Mouse (Mus musculus) embryonic facial prominence, embryonic 15.5 days (tissue): Measurements from ENCODE around the gene Crebl2. TPM values are rescaled to one million over a fixed set of nuclear protein-coding genes. Genes with fewer than 3 reads are reported as not detected.

ENCODE experiments used
- ATAC-seq: fragments of 200-750 bp; cut with Nextera tagmentation; 2 replicates; pipeline ENCODE4 v1.8.0; 2017; ENCODE audit warnings: low read depth, moderate TSS enrichment; ENCODE audit not compliant: insufficient number of reproducible peaks, low FRiP score, low TSS enrichment
- H3K27ac ChIP-seq: fragments of 300-500 bp; sonication (generic); replicated peaks from 2 replicates; pipeline ENCODE4 v1.5.1; 2015; ENCODE audit warnings: mild to moderate bottlenecking, inconsistent platforms
- H3K27me3 ChIP-seq: fragments of 300-500 bp; sonication (generic); 2 replicates; pipeline ENCODE4 v1.6.1; 2015; ENCODE audit warnings: inconsistent platforms
- H3K36me3 ChIP-seq: fragments of 300-500 bp; sonication (generic); 2 replicates; pipeline ENCODE4 v1.6.1; 2015; ENCODE audit warnings: mild to moderate bottlenecking, inconsistent platforms
- H3K4me1 ChIP-seq: fragments of 300-500 bp; sonication (generic); 2 replicates; pipeline ENCODE4 v1.6.1; 2015; ENCODE audit warnings: inconsistent platforms
- H3K4me2 ChIP-seq: fragments of 300-500 bp; sonication (generic); replicated peaks from 2 replicates; pipeline ENCODE4 v1.6.1; 2015; ENCODE audit warnings: mild to moderate bottlenecking, inconsistent platforms
- H3K4me3 ChIP-seq: fragments of 300-500 bp; sonication (generic); replicated peaks from 2 replicates; pipeline ENCODE4 v1.5.1; 2015; ENCODE audit warnings: mild to moderate bottlenecking, inconsistent platforms
- H3K9ac ChIP-seq: fragments of 300-500 bp; sonication (generic); 2 replicates; pipeline ENCODE4 v1.6.1; 2015; ENCODE audit warnings: inconsistent platforms
- H3K9me3 ChIP-seq: fragments of 300-500 bp; sonication (generic); replicated peaks from 2 replicates; pipeline ENCODE4 v1.6.1; 2016; ENCODE audit warnings: inconsistent platforms
- WGBS: fragments of 180-500 bp; shearing (Covaris S2); methylation state at CpG from one replicate; pipeline ENCODE4 v1.1.7; 2015; 5-methylcytosine and 5-hydroxymethylcytosine counted together
- polyA plus RNA-seq: library from polyadenylated mRNA; unstranded; fragments of >200 nt; fragmentation: Nextera tagmentation; extraction: Ambion mirVana; gene quantifications from 2 replicates; pipeline ENCODE4 v1.2.1, GENCODE M21; 2015

Gene Crebl2
- polyA plus RNA-seq, 1 experiment from 2014 or later = 3.4 TPM

DNA sequence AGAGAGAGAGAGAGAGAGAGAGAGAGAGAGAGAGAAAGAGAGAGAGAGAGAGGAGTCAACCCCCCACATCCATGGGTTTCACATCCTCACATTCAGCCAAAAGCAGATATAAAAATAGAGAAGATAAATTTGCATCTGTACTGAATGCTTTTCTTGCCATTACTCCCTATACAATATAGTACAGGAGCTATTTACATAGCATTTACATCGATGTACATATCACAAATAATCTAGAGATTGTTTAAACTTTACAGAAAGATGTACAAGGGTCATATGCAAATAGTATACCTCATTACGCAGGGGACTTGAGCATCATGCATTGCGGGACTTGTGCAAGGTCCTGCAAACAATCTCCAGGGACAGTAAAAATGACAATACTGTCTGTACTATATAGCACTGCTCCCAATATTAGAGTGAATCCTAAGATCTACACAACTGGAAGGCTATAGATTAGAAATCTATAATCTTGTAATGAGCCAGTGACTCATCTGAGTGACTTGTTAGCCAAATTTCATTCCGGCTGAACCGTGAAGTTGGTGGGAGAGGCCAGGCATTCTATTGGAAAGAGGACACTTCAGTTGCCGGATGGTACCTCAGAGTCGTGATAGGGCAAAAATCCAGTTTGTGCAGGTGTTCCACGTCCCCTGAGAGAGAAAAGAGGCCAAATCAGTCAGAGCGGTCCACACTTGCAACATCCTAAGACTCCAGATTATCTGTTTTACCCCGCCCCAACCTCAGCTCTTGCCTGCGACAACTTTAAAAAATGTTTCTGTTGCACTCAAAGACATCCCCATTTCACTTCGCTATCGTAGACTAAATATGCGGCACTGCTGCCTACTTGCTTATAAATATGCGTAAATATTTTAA is 66.8 kb downstream of the Crebl2 start:
- Histone ChIP-seq H3K27ac (peak overlapping the region; percentile 100), H3K9ac (peak overlapping the region; percentile 85), H3K4me2 (peak overlapping the region; percentile 71), H3K36me3 (no peaks in the 10 kb centered on the region), H3K27me3 (no peaks in the 10 kb centered on the region), H3K4me1 (peaks cover 8% of the 10 kb centered on the region), H3K4me3 (peak overlapping the region; percentile 69), H3K9me3 (no peaks in the 10 kb centered on the region)
- WGBS = 46% methylated on average over 15 of the region's 15 CpGs
- ATAC-seq = no peak

DNA sequence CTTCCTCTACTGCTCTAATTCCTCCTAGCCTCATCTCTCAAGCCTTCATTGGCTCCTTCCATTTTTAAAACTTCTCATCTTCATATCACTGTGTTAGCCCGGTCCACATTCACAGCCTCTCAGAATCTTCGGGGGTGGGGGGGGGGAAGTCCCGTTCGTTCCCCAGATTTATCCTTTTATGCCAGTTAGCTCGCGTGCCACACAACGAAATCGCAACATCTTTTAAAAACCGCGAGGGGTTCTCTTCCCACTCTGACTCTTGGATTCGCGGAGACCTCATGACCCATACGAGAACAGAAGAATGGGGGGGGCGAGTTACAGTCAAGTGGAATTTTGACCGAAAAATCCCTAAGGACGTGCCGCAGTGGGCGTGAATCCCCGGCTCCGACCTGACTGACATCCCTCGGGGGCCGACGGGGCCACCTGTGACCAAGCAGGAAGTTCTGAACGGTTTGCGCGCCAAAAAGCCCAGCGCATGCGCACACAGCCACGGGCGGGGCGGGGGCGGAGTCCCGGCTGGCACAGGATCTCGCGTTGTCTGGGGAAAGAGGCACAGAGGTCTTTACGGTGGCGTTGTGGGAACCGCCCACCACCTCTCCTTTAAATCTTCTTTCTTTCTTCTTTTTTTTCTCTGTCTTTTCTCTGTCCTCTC is 67.6 kb downstream of the Crebl2 start:
- Histone ChIP-seq H3K27me3 (no peaks in the 10 kb centered on the region), H3K9ac (peak overlapping the region; percentile 85), H3K36me3 (no peaks in the 10 kb centered on the region), H3K9me3 (no peaks in the 10 kb centered on the region), H3K4me2 (peak overlapping the region; percentile 71), H3K4me3 (peak overlapping the region; percentile 69), H3K27ac (peak overlapping the region; percentile 100), H3K4me1 (peaks cover 8% of the 10 kb centered on the region)
- under 1% methylated on average over 38 of the region's 38 CpGs for WGBS
- peak; percentile 94 for ATAC-seq

- peak; percentile 95 for ATAC-seq
- Histone ChIP-seq H3K27me3 (no peaks in the 10 kb centered on the region), H3K9ac (peak within 1 kb of the TSS; percentile 85), H3K36me3 (no peaks in the 10 kb centered on the region), H3K4me2 (peak within 1 kb of the TSS; percentile 71), H3K4me1 (peaks cover 8% of the 10 kb centered on the region), H3K9me3 (no peaks in the 10 kb centered on the region), H3K27ac (peak within 1 kb of the TSS; percentile 100), H3K4me3 (peak within 1 kb of the TSS; percentile 69)
- WGBS = under 1% methylated on average over 51 of the region's 51 CpGs
These were observed 68.4 kb downstream of the Crebl2 start, which contains the start of gene Gpr19 for GRCm38 (mm10) chr6:134898095-134898965. Gene Gpr19 (minus strand): TSS chr6:134898578.

DNA sequence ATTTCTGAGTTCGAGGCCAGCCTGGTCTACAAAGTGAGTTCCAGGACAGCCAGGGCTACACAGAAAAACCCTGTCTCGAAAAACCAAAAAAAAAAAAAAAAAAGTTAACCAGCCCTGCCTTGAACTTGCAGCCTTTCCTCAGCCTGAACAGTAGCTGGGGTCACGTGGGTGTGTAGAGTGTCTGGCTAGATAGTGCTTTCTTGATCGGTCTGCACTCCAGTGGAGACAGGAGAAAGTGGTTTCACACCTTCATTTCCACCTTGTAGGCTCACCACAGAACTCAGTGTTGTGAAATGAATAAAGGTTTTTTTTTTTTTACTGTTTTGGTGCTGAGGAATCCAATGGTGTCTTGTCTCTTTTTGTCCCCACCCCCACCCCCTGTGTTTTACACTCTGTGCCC is 73.4 kb downstream of the Crebl2 start:
- no peaks in the 10 kb centered on the region for H3K9me3 ChIP-seq
- no peak overlapping the region for H3K9ac ChIP-seq
- no peak overlapping the region for H3K4me3 ChIP-seq
- no peaks in the 10 kb centered on the region for H3K4me1 ChIP-seq
- no peaks in the 10 kb centered on the region for H3K27me3 ChIP-seq
- H3K36me3 ChIP-seq = no peaks in the 10 kb centered on the region
- ATAC-seq = no peak
- WGBS = 84% methylated on average over 4 of the region's 4 CpGs
- H3K4me2 ChIP-seq = no peak overlapping the region
- H3K27ac ChIP-seq = no peak overlapping the region

- H3K27ac ChIP-seq = no peak overlapping the region
- no peaks in the 10 kb centered on the region for H3K27me3 ChIP-seq
- no peak overlapping the region for H3K9ac ChIP-seq
- no peak overlapping the region for H3K4me3 ChIP-seq
- 86% methylated on average over 10 of the region's 10 CpGs for WGBS
- no peaks in the 10 kb centered on the region for H3K4me1 ChIP-seq
- H3K4me2 ChIP-seq = no peak overlapping the region
- no peaks in the 10 kb centered on the region for H3K36me3 ChIP-seq
- ATAC-seq = no peak
- no peaks in the 10 kb centered on the region for H3K9me3 ChIP-seq
These were observed 74.2 kb downstream of the Crebl2 start for GRCm38 (mm10) chr6:134903891-134904884.

DNA sequence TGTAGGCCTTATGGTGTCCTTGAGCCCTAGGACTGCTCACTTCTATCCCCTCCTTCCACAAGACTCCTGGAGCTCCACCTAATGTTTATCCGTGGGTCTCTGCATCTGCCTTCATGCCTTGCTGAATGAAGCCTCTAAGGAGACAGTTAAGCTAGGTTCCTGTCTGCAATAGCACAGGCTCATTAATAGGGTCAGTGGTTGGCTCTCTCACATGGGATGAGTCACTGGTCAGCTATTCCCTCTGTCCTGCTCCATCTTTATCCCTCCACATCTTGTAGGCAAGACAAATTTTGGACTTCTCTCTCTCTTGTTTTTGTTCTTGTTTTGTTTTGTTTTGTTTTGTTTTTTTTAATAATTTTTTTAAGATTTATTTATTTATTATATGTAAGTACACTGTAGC is 75.9 kb downstream of the Crebl2 start:
- Histone ChIP-seq H3K36me3 (no peaks in the 10 kb centered on the region), H3K9me3 (no peaks in the 10 kb centered on the region), H3K27me3 (no peaks in the 10 kb centered on the region), H3K4me3 (no peak overlapping the region), H3K9ac (no peak overlapping the region), H3K4me2 (no peak overlapping the region), H3K27ac (no peak overlapping the region), H3K4me1 (no peaks in the 10 kb centered on the region)
- no peak for ATAC-seq
- 90% methylated on average over 1 of the region's 1 CpGs for WGBS

Other genes with a start within 250 kb of the Crebl2 start
- gene Mansc1, start 197.7 kb upstream of the Crebl2 start, polyA plus RNA-seq = 2.7 and 3.5 TPM in 2 replicates
- gene Borcs5, start 190.6 kb upstream of the Crebl2 start, polyA plus RNA-seq = 21.0 and 21.8 TPM in 2 replicates
- gene Dusp16, start 37.5 kb upstream of the Crebl2 start, polyA plus RNA-seq = 19.6 and 20.3 TPM in 2 replicates
- 6.8 and 7.4 TPM in 2 replicates for gene Gpr19, start 68.4 kb downstream of the Crebl2 start, polyA plus RNA-seq
- 17.0 and 18.8 TPM in 2 replicates for gene Cdkn1b, start 90.2 kb downstream of the Crebl2 start, polyA plus RNA-seq
- gene Apold1, start 151.6 kb downstream of the Crebl2 start, polyA plus RNA-seq = 4.6 and 5.0 TPM in 2 replicates
- 101 and 108 TPM in 2 replicates for gene Ddx47, start 181.5 kb downstream of the Crebl2 start, polyA plus RNA-seq
- gene Gprc5a, start 235.5 kb downstream of the Crebl2 start, polyA plus RNA-seq = 6.8 and 8.3 TPM in 2 replicates